Mouse (Mus musculus) liver, adult 2 months (tissue): ENCODE results near the gene Slc16a14.
"Not testable (repeated sequence)": the region's sequence is repeated elsewhere in the genome, so short reads cannot be mapped to it uniquely, and the experiment has no call there.

Experiments used
- CTCF ChIP-seq: fragments of 200-500 bp; IDR thresholded peaks from 2 replicates; pipeline ENCODE4 v1.5.1; 2011; ENCODE audit warnings: low read depth, low read length, control low read depth
- POLR2A ChIP-seq: fragments of 200-500 bp; IDR thresholded peaks from 2 replicates; pipeline ENCODE4 v1.6.1; 2011; ENCODE audit warnings: low read length, control low read depth; ENCODE audit not compliant: insufficient read depth; ENCODE audit errors: extremely low read depth

GRCm38 (mm10) chr1:84957713-84958112 lies 22.8 kb upstream of the Slc16a14 start:
- not testable (repeated sequence) for TF ChIP-seq CTCF, POLR2A
